Mouse (Mus musculus): ENCODE data around the gene Bora.

DNA sequence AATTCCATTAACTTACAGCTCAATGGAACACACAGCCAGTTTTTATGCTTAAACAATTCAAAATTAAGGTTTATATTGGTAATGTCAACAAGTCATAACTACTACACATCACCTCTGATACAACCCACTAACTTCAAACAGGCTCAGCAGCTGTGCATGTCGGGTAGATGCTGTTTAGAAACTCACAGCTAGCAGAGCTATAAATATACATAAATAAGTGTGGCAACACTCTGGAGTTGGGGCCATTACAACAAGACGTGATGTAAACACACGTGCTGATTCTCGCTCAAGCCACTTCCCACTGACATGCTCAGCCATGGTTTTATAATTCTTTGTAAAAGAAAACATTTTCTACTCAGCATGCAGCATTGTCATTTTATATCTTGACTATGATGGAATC lies 10.0 kb upstream of the Bora start:
- no peak for TF ChIP-seq CTCF (IDR thresholded peaks at IDR 0.05; ENCODE audit: low read depth, low read length)
- TF ChIP-seq POLR2A (IDR thresholded peaks at IDR 0.05; ENCODE audit: extremely low read depth, insufficient read depth, low read length), result no peak

All from liver, adult 2 months (tissue).